Mouse (Mus musculus): ENCODE results near the gene Trappc1. TPM values are rescaled to one million over a fixed set of nuclear protein-coding genes. Genes with fewer than 3 reads are reported as not detected.

The Trappc1 gene
- polyA plus RNA-seq, 1 experiment from 2014 or later, result 109 TPM

DNA sequence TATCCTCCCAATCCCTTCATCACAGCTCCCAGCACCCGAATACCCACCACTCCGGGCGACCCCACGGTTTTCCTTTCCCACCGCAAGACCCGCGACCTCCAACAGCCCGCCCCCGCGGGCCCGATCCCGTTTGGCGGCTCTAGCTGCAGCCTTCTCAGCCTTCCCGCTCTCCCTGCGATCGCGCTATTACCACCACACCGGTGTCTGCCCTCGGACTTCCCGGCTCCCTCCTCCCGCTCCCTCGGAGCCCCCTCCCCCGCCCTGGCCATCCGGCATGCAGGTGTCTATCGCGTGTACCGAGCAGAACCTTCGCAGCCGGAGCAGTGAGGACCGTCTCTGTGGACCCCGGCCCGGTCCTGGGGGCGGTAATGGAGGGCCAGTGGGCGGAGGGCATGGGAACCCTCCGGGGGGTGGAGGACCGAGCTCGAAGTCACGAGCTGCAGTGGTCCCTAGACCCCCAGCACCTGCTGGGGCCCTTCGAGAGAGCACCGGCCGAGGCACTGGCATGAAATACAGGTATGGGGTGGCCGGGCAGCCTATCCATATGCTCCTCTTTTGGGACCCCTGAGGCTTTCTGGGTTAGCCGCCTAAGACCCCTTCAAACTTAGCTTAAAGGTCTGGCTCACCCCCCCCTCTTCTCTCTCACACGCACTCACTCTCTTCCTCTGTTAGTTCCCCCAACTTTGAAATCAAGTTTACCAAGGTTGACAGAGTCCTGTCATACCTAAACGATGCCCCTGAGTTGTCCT is 2.8 kb downstream of the Trappc1 start:
- H3K9ac ChIP-seq (replicated peaks; ENCODE audit: low read depth), result peak overlapping the region; percentile 37; the same call in 1 of the 2 replicates
- H3K4me2 ChIP-seq (replicated peaks; ENCODE audit: low read depth, low read length), result peak overlapping the region; percentile 99
- H3K4me1 ChIP-seq (ENCODE audit: insufficient read depth, low read depth, low read length), result peaks cover 20% of the 10 kb centered on the region
- no peak for TF ChIP-seq EP300 (IDR thresholded peaks at IDR 0.05)
- TF ChIP-seq CTCF (IDR thresholded peaks at IDR 0.05), result no peak
- H3K9me3 ChIP-seq (ENCODE audit: low read length), result no peaks in the 10 kb centered on the region
- no peak overlapping the region for H3K27ac ChIP-seq (ENCODE audit: low read length)
- H3K27me3 ChIP-seq (replicated peaks; ENCODE audit: insufficient read depth, low read length), result no peaks in the 10 kb centered on the region
- no peak; the same call in 1 of the 2 replicates for ATAC-seq
- no peaks in the 10 kb centered on the region for H3K36me3 ChIP-seq (ENCODE audit: insufficient read depth, low read length)
- peak; percentile 32 for DNase-seq (ENCODE audit: low spot score)
- H3K4me3 ChIP-seq (ENCODE audit: low read depth, low read length), result peak overlapping the region; percentile 48
- WGBS, result 4% methylated on average over 44 of the region's 45 CpGs

GRCm38 (mm10) chr11:69327157-69327442 is 3.3 kb downstream of the Trappc1 start:
- Histone ChIP-seq H3K4me1 (ENCODE audit: insufficient read depth, low read depth, low read length) (peaks cover 20% of the 10 kb centered on the region), H3K27me3 (replicated peaks; ENCODE audit: insufficient read depth, low read length) (no peaks in the 10 kb centered on the region), H3K9me3 (ENCODE audit: low read length) (no peaks in the 10 kb centered on the region), H3K9ac (replicated peaks; ENCODE audit: low read depth) (no peak overlapping the region), H3K4me2 (replicated peaks; ENCODE audit: low read depth, low read length) (no peak overlapping the region; the same call in 1 of the 2 replicates), H3K4me3 (ENCODE audit: low read depth, low read length) (no peak overlapping the region), H3K36me3 (ENCODE audit: insufficient read depth, low read length) (no peaks in the 10 kb centered on the region), H3K27ac (ENCODE audit: low read length) (no peak overlapping the region)
- TF ChIP-seq EP300 (IDR thresholded peaks at IDR 0.05) (no peak), CTCF (IDR thresholded peaks at IDR 0.05) (peak; percentile 14; the same call in 1 of the 2 replicates)
- no peak for DNase-seq (ENCODE audit: low spot score)
- WGBS, result 37% methylated on average over 9 of the region's 9 CpGs
- ATAC-seq, result no peak

DNA sequence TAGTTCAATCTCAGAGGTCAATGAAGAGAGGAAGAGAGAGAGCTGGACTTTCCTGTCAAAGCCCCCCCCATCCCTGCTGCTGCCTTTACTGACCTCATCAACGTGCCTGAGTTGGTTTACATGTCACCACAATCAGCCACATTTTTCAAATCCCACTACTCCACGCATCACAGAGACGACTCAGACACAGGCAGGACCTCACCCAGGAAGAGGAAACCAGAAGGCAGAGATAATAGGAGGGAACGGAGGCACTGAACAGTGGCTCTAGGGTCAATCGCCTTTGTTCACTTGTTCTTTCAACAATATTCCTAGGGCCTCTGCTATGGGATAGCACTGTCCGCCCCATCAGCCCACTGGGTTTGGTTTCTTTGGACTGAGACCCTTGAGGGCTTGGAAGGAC is 3.9 kb downstream of the Trappc1 start:
- H3K27ac ChIP-seq (ENCODE audit: low read length), result no peak overlapping the region
- WGBS, result 43% methylated on average over 6 of the region's 6 CpGs
- no peaks in the 10 kb centered on the region for H3K9me3 ChIP-seq (ENCODE audit: low read length)
- H3K4me3 ChIP-seq (ENCODE audit: low read depth, low read length), result no peak overlapping the region
- ATAC-seq, result no peak
- H3K36me3 ChIP-seq (ENCODE audit: insufficient read depth, low read length), result no peaks in the 10 kb centered on the region
- H3K4me1 ChIP-seq (ENCODE audit: insufficient read depth, low read depth, low read length), result peaks cover 22% of the 10 kb centered on the region
- no peaks in the 10 kb centered on the region for H3K27me3 ChIP-seq (replicated peaks; ENCODE audit: insufficient read depth, low read length)
- no peak overlapping the region for H3K9ac ChIP-seq (replicated peaks; ENCODE audit: low read depth)
- DNase-seq (ENCODE audit: low spot score), result peak; percentile 8
- TF ChIP-seq CTCF (IDR thresholded peaks at IDR 0.05), result no peak
- TF ChIP-seq EP300 (IDR thresholded peaks at IDR 0.05), result no peak
- no peak overlapping the region for H3K4me2 ChIP-seq (replicated peaks; ENCODE audit: low read depth, low read length)

DNA sequence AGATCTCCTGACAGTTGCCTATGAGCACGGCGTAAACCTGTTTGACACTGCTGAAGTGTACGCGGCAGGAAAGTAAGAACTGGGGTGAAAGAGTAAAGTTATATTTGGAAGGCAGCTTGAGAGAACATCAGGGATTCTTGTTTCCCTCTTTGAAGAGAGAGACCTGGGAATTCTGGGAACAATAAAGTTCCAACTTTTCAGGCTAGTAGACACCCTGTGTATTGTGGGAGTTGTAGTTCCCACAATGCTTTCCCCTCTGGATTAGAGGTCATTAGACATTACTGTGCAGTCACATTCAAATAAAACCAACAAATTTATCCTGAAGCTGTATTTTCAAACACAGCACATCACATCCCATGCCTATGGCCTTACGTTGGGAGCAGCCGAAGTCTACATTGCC is 4.7 kb downstream of the Trappc1 start:
- ATAC-seq, result no peak
- Histone ChIP-seq H3K4me2 (replicated peaks; ENCODE audit: low read depth, low read length) (no peak overlapping the region), H3K27me3 (replicated peaks; ENCODE audit: insufficient read depth, low read length) (no peaks in the 10 kb centered on the region), H3K36me3 (ENCODE audit: insufficient read depth, low read length) (no peaks in the 10 kb centered on the region), H3K9ac (replicated peaks; ENCODE audit: low read depth) (no peak overlapping the region), H3K9me3 (ENCODE audit: low read length) (no peaks in the 10 kb centered on the region), H3K4me3 (ENCODE audit: low read depth, low read length) (no peak overlapping the region), H3K27ac (ENCODE audit: low read length) (no peak overlapping the region), H3K4me1 (ENCODE audit: insufficient read depth, low read depth, low read length) (peaks cover 18% of the 10 kb centered on the region)
- TF ChIP-seq EP300 (IDR thresholded peaks at IDR 0.05) (no peak), CTCF (IDR thresholded peaks at IDR 0.05) (no peak)
- 89% methylated on average over 6 of the region's 6 CpGs for WGBS
- DNase-seq (ENCODE audit: low spot score), result no peak

- no peak for TF ChIP-seq EP300 (IDR thresholded peaks at IDR 0.05)
- no peak for TF ChIP-seq CTCF (IDR thresholded peaks at IDR 0.05)
- Histone ChIP-seq H3K9ac (replicated peaks; ENCODE audit: low read depth) (no peak overlapping the region), H3K4me1 (ENCODE audit: insufficient read depth, low read depth, low read length) (peaks cover 8% of the 10 kb centered on the region), H3K4me2 (replicated peaks; ENCODE audit: low read depth, low read length) (no peak overlapping the region), H3K36me3 (ENCODE audit: insufficient read depth, low read length) (no peaks in the 10 kb centered on the region), H3K27ac (ENCODE audit: low read length) (no peak overlapping the region), H3K9me3 (ENCODE audit: low read length) (no peaks in the 10 kb centered on the region), H3K27me3 (replicated peaks; ENCODE audit: insufficient read depth, low read length) (no peaks in the 10 kb centered on the region), H3K4me3 (ENCODE audit: low read depth, low read length) (no peak overlapping the region)
- no peak for ATAC-seq
- WGBS, result 86% methylated on average over 6 of the region's 6 CpGs
- no peak for DNase-seq (ENCODE audit: low spot score)
Measured at GRCm38 (mm10) chr11:69331152-69331551, 7.4 kb downstream of the Trappc1 start.

- Histone ChIP-seq H3K27ac (ENCODE audit: low read length) (peak overlapping the region; percentile 54), H3K4me3 (ENCODE audit: low read depth, low read length) (peak overlapping the region; percentile 56), H3K36me3 (ENCODE audit: insufficient read depth, low read length) (no peaks in the 10 kb centered on the region), H3K27me3 (replicated peaks; ENCODE audit: insufficient read depth, low read length) (no peaks in the 10 kb centered on the region), H3K4me2 (replicated peaks; ENCODE audit: low read depth, low read length) (peak overlapping the region; percentile 66), H3K9ac (replicated peaks; ENCODE audit: low read depth) (peak overlapping the region; percentile 54), H3K9me3 (ENCODE audit: low read length) (no peaks in the 10 kb centered on the region), H3K4me1 (ENCODE audit: insufficient read depth, low read depth, low read length) (peaks cover 5% of the 10 kb centered on the region)
- DNase-seq (ENCODE audit: low spot score), result peak; percentile 84
- ATAC-seq, result peak; percentile 77
- WGBS, result under 1% methylated on average over 24 of the region's 24 CpGs
- TF ChIP-seq CTCF (IDR thresholded peaks at IDR 0.05) (no peak), EP300 (IDR thresholded peaks at IDR 0.05) (no peak)
Measured at GRCm38 (mm10) chr11:69331929-69332405, 8.2 kb downstream of the Trappc1 start.
